Mouse (Mus musculus) hindbrain, postnatal 0 days (tissue): Measurements from ENCODE around the gene Pgm5. TPM values are rescaled to one million over a fixed set of nuclear protein-coding genes. Genes with fewer than 3 reads are reported as not detected.

ENCODE experiments used
- ATAC-seq: fragments of 200-750 bp; cut with Nextera tagmentation; 2 replicates; pipeline ENCODE4 v1.8.0; 2017; ENCODE audit warnings: mild to moderate bottlenecking, moderate TSS enrichment, moderate library complexity
- DNase-seq: peaks from one replicate; pipeline ENCODE4 v3.0.0-alpha.2; 2015; ENCODE audit warnings: low spot score
- H3K27ac ChIP-seq: fragments of 300-500 bp; sonication (generic); 2 replicates; pipeline ENCODE4 v1.5.1; 2014; ENCODE audit warnings: mild to moderate bottlenecking
- H3K27me3 ChIP-seq: fragments of 300-500 bp; sonication (generic); 2 replicates; pipeline ENCODE4 v1.6.1; 2014; ENCODE audit warnings: low read length, mixed read lengths; ENCODE audit not compliant: insufficient read depth
- H3K36me3 ChIP-seq: fragments of 300-500 bp; sonication (generic); 2 replicates; pipeline ENCODE4 v1.6.1; 2014; ENCODE audit warnings: low read length, mixed read lengths; ENCODE audit not compliant: insufficient read depth
- H3K4me1 ChIP-seq: fragments of 300-500 bp; sonication (generic); 2 replicates; pipeline ENCODE4 v1.6.1; 2014; ENCODE audit warnings: antibody characterized with exemption, low read length, mixed read lengths; ENCODE audit not compliant: insufficient read depth
- H3K4me2 ChIP-seq: fragments of 300-500 bp; sonication (generic); 2 replicates; pipeline ENCODE4 v1.6.1; 2014; ENCODE audit warnings: low read depth, mild to moderate bottlenecking, low read length, moderate library complexity, mixed read lengths
- H3K4me3 ChIP-seq: fragments of 300-500 bp; sonication (generic); 2 replicates; pipeline ENCODE4 v1.5.1; 2014; ENCODE audit warnings: low read length
- H3K9ac ChIP-seq: fragments of 300-500 bp; sonication (generic); replicated peaks from 2 replicates; pipeline ENCODE4 v1.6.1; 2014; ENCODE audit warnings: mild to moderate bottlenecking, low read length, moderate library complexity, mixed read lengths
- H3K9me3 ChIP-seq: fragments of 300-500 bp; sonication (generic); 2 replicates; pipeline ENCODE4 v1.6.1; 2016; ENCODE audit warnings: low read length, mixed read lengths
- CTCF ChIP-seq: IDR thresholded peaks from 2 replicates; pipeline ENCODE4 v1.5.1; 2016; ENCODE audit warnings: antibody characterized with exemption, control low read depth, low read depth
- WGBS: fragments of 180-500 bp; shearing (Covaris S2); extraction: QIAGEN DNeasy Blood & Tissue Kit; methylation state at CpG from one replicate; pipeline ENCODE4 v1.1.7; 2014; 5-methylcytosine and 5-hydroxymethylcytosine counted together
- polyA plus RNA-seq: library from polyadenylated mRNA; unstranded; fragments of >200 nt; fragmentation: Nextera tagmentation; extraction: Ambion mirVana; gene quantifications from 2 replicates; pipeline ENCODE4 v1.2.1, GENCODE M21; 2015
- total RNA-seq: library from RNA; depleted of rRNA; stranded (reverse); fragments of >200 nt; gene quantifications from 2 replicates; pipeline ENCODE4 v1.2.3, GENCODE M21; 2014

Gene Pgm5
- total and polyA plus RNA-seq, 2 experiments from 2014 or later: 2.1 to 33.3 TPM

- ATAC-seq (peak; percentile 28), DNase-seq (no peak)
- under 1% methylated on average over 27 of the region's 27 CpGs for whole genome bisulfite sequencing
Observed at GRCm38 (mm10) chr19:24900581-24901220, 39.0 kb upstream of the Pgm5 start, which contains the start of gene Foxd4. Foxd4 (minus strand) TSS chr19:24901197.

GRCm38 (mm10) chr19:24899578-24900544 is 38.2 kb upstream of the Pgm5 start:
- Histone ChIP-seq H3K36me3 (no peaks in the 10 kb centered on the region), H3K27ac (no peak overlapping the region), H3K4me3 (peak overlapping the region; percentile 32), H3K27me3 (peaks cover 61% of the 10 kb centered on the region), H3K9me3 (no peaks in the 10 kb centered on the region), H3K9ac (no peak overlapping the region), H3K4me2 (peak overlapping the region; percentile 56), H3K4me1 (no peaks in the 10 kb centered on the region)
- TF ChIP-seq CTCF: no peak
- under 1% methylated on average over 82 of the region's 84 CpGs for WGBS
- ATAC-seq (peak; percentile 52), DNase-seq (peak; percentile 20)

More at GRCm38 (mm10) chr19:24900581-24901220, 39.0 kb upstream of the Pgm5 start, which contains the start of gene Foxd4:
- peak within 1 kb of the TSS; percentile 56 for H3K4me2 ChIP-seq
- no peak within 1 kb of the TSS for H3K9ac ChIP-seq
- TF ChIP-seq CTCF: no peak
- peak within 1 kb of the TSS; percentile 32 for H3K4me3 ChIP-seq
- no peaks in the 10 kb centered on the region for H3K36me3 ChIP-seq
- H3K27me3 ChIP-seq: peaks cover 61% of the 10 kb centered on the region
- H3K27ac ChIP-seq: no peak within 1 kb of the TSS
- no peaks in the 10 kb centered on the region for H3K4me1 ChIP-seq
- H3K9me3 ChIP-seq: no peaks in the 10 kb centered on the region

DNA sequence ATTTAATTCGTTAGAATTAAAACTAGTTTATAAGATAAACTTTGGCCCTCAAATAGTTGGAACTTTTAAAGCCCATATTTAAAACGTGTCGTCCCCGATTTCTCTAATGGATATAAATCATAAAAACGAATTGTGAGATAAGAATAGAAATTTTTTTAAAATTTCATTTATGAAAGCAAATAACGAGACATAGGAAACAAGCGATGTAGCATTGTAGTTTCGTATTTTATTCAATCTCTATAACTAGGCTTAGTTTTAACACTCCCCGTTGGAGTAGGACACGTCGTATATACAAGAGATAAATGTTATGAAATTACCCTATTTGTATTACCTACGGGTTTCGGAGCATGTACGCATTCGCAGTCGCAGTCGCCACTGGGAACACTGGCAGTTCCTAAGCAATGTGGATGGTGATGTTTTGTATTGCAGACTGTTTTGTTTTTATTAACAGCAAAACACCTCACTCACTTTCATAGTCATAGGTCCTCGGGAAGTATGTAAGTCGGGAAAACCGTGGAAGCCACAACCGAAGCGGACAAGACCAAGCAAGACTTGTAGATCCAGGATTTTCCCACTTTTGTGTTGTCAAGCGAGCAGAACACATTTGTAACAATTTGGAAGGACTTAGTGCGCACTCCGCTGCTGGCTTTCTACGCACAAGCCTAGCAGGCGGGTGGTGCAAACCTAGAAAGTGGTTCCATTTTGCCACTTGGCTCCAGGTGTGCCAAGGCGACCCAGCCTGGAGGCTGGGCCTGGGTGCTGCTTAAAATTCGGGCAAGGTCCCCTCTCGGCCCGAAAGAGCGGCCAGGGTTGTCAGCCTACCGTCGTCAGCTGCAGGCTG is 37.3 kb upstream of the Pgm5 start:
- Histone ChIP-seq H3K4me1 (no peaks in the 10 kb centered on the region), H3K9me3 (no peaks in the 10 kb centered on the region), H3K4me2 (peak overlapping the region; percentile 56), H3K27me3 (peaks cover 61% of the 10 kb centered on the region), H3K36me3 (no peaks in the 10 kb centered on the region), H3K4me3 (peak overlapping the region; percentile 32), H3K27ac (no peak overlapping the region), H3K9ac (no peak overlapping the region)
- DNase-seq (peak; percentile 12), ATAC-seq (no peak)
- no peak for TF ChIP-seq CTCF
- WGBS: 2% methylated on average over 34 of the region's 34 CpGs

DNA sequence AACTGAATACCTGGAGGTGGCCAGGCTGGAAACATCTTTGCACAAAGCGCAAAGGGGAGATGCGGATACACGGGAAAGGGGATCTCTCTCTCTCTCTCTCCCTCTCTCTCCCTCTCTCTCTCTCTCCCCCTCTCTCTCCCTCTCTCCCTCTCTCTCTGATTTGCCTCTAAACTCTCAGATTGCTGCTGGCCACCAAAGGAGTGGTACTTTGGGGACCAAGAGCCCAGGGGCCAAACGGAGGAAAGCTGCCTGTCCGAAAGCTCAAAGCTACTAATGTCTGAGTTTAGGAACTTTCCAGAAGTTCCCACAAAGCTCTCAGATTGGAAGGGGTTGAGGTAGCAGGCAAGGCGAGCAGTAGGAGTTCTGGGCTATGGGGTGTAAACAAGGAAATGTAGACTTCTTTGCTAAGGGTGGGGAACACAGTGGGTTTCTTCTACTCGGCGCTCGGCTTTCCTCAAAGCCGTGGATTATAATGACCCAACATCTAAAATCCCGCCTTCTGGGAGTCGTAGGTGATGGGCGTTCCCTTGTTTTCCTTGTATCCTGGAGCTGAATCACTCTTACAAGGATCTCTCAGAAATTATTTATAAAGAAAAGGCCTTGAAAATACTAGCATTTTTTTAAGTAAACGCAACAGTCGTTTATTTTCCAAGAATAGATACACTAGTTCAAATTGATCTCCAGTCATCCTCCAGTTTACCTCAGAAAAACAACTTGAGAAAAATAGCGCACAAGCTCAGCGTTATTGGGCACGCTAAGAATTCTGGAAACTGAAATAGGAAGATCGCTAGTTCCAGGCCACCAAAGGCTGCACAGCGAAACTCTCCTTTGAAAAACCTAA is 36.5 kb upstream of the Pgm5 start:
- Histone ChIP-seq H3K4me2 (no peak overlapping the region), H3K27me3 (peaks cover 59% of the 10 kb centered on the region), H3K9me3 (no peaks in the 10 kb centered on the region), H3K4me3 (no peak overlapping the region), H3K9ac (no peak overlapping the region), H3K36me3 (no peaks in the 10 kb centered on the region), H3K4me1 (no peaks in the 10 kb centered on the region), H3K27ac (no peak overlapping the region)
- WGBS: 2% methylated on average over 20 of the region's 20 CpGs
- DNase-seq: no peak
- no peak for TF ChIP-seq CTCF
- ATAC-seq: no peak

GRCm38 (mm10) chr19:24897006-24897895 is 35.6 kb upstream of the Pgm5 start:
- Histone ChIP-seq H3K27me3 (peaks cover 51% of the 10 kb centered on the region), H3K4me3 (peak overlapping the region; percentile 18), H3K27ac (no peak overlapping the region), H3K9ac (no peak overlapping the region), H3K9me3 (no peaks in the 10 kb centered on the region), H3K36me3 (no peaks in the 10 kb centered on the region), H3K4me1 (no peaks in the 10 kb centered on the region), H3K4me2 (peak overlapping the region; percentile 40; the same call in 1 of the 2 replicates)
- ATAC-seq (no peak), DNase-seq (no peak)
- 2% methylated on average over 57 of the region's 57 CpGs for WGBS
- TF ChIP-seq CTCF: no peak
